Mouse (Mus musculus): Measurements from ENCODE around the gene Slc25a20.

The Slc25a20 gene

GRCm38 (mm10) chr9:108687181-108687580 is 25.3 kb downstream of the Slc25a20 start:
- no peak for DNase-seq

- no peak for DNase-seq
Observed at GRCm38 (mm10) chr9:108687686-108688085, 25.8 kb downstream of the Slc25a20 start.

- DNase-seq, result no peak
Observed at GRCm38 (mm10) chr9:108688451-108688850, 26.6 kb downstream of the Slc25a20 start.

- DNase-seq, result no peak
Observed at GRCm38 (mm10) chr9:108689106-108689505, 27.2 kb downstream of the Slc25a20 start, which contains the start of gene Prkar2a. Prkar2a (plus strand) TSS chr9:108689314.

- no peak for DNase-seq
Observed at GRCm38 (mm10) chr9:108689993-108690392, 28.1 kb downstream of the Slc25a20 start.

GRCm38 (mm10) chr9:108690914-108691313 is 29.0 kb downstream of the Slc25a20 start:
- DNase-seq, result no peak

- no peak for DNase-seq
Observed at GRCm38 (mm10) chr9:108691371-108691770, 29.5 kb downstream of the Slc25a20 start.

GRCm38 (mm10) chr9:108691846-108692225 is 29.9 kb downstream of the Slc25a20 start:
- peak; percentile 70 to 84 for DNase-seq

GRCm38 (mm10) chr9:108692226-108693041 is 30.5 kb downstream of the Slc25a20 start:
- peak; percentile 15 to 54 for DNase-seq

- DNase-seq, result no peak
Observed at GRCm38 (mm10) chr9:108693946-108694345, 32.1 kb downstream of the Slc25a20 start.

- DNase-seq, result no peak
Observed at GRCm38 (mm10) chr9:108694533-108694932, 32.6 kb downstream of the Slc25a20 start.

GRCm38 (mm10) chr9:108702476-108702875 is 40.6 kb downstream of the Slc25a20 start:
- DNase-seq, result no peak

- DNase-seq, result no peak
Observed at GRCm38 (mm10) chr9:108703373-108704110, 41.7 kb downstream of the Slc25a20 start.

- no peak for DNase-seq
Observed at GRCm38 (mm10) chr9:108704591-108704990, 42.7 kb downstream of the Slc25a20 start.

- DNase-seq, result no peak
Observed at GRCm38 (mm10) chr9:108707212-108707611, 45.3 kb downstream of the Slc25a20 start.

- no peak for DNase-seq
Observed at GRCm38 (mm10) chr9:108708833-108709232, 46.9 kb downstream of the Slc25a20 start.

GRCm38 (mm10) chr9:108710767-108711166 is 48.9 kb downstream of the Slc25a20 start:
- no peak for DNase-seq

GRCm38 (mm10) chr9:108716199-108716598 is 54.3 kb downstream of the Slc25a20 start:
- no peak for DNase-seq

- no peak for DNase-seq
Observed at GRCm38 (mm10) chr9:108723751-108724150, 61.9 kb downstream of the Slc25a20 start.

- DNase-seq, result no peak
Observed at GRCm38 (mm10) chr9:108726116-108726515, 64.2 kb downstream of the Slc25a20 start.

GRCm38 (mm10) chr9:108729050-108729449 is 67.2 kb downstream of the Slc25a20 start:
- no peak for DNase-seq

GRCm38 (mm10) chr9:108732462-108732861 is 70.6 kb downstream of the Slc25a20 start:
- DNase-seq, result no peak
